Mouse (Mus musculus) brain, adult 2 months (tissue): ENCODE results near the gene Pde4d.

Experiments used
- DNase-seq: peaks from one replicate; pipeline ENCODE4 v3.0.0; 2011; ENCODE audit warnings: low read depth, low spot score

The Pde4d gene

DNA sequence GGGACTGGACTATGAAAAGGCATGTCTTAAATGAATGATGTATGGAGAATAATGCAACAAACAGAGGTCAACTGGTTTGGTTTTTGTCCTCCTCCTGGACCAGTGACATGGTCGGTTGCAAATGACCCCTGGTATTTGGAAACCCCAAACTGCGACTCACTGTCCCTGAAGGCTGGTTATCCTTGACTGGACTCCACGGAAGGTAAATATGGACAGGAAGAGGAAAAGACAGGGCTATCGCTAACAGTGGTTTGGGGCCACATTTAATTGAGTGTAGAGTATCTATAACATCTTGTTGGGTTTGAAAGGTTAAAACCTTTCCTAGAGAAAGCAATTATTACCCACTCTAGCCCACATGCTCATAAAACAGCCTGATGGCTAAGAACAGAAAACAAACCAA lies 1364.2 kb downstream of the Pde4d start:
- no peak for DNase-seq

DNA sequence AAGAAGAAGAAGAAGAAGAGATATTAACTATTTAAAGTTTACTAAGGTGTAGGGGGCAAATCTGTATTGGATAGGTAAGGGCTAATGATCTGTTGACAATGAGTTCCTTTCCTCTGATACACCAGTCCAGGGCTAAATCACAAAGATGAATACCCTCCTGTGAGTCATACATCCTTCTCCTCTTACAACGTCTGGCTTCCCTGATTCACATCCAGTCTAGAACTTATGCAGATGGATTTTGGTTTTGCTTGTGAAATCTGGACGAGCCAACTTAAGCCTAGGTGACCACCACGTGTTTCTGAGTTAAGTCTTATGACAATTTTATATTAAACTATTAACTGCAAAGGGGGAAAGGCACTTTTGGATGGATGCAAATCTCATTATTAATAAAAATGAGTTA lies 1369.3 kb downstream of the Pde4d start:
- no peak for DNase-seq

DNA sequence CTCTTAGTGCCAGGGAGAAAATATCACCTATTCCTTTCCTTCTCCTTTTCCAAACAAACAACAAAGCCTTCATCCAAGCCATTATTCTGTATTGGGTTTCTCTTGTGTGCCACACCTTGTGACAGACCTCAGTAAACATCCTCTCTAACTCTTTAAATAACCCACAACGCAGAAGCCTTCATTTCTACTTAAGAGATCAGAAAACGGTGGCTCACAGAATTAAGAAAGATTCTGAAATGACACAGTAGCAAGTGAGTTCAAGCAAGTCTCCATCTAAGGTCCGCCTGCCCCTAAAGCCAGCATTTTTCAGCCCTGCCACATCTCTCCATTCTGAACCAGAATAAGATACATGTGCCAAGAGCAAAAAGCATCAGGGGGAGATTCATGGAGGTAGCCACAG lies 1370.4 kb downstream of the Pde4d start:
- DNase-seq: no peak

DNA sequence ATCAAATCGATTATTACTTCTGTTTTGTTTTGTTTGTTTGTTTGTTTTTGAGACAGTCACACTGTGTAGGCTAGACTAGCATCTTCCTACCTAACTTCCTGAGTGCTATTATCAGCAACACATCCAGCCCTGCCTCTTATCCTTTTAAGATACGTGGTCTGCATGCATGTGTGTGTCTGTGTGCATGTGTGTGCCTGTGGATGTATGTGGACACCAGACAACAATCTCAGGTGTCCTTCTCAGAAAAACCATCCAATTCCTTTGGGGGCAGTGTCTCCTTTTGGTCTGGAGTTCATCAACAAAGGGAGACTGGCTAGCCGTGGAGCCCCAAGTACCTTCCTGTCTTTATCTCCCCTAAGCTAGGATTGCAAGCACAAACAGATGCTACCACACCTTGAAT lies 1371.1 kb downstream of the Pde4d start:
- DNase-seq: no peak

DNA sequence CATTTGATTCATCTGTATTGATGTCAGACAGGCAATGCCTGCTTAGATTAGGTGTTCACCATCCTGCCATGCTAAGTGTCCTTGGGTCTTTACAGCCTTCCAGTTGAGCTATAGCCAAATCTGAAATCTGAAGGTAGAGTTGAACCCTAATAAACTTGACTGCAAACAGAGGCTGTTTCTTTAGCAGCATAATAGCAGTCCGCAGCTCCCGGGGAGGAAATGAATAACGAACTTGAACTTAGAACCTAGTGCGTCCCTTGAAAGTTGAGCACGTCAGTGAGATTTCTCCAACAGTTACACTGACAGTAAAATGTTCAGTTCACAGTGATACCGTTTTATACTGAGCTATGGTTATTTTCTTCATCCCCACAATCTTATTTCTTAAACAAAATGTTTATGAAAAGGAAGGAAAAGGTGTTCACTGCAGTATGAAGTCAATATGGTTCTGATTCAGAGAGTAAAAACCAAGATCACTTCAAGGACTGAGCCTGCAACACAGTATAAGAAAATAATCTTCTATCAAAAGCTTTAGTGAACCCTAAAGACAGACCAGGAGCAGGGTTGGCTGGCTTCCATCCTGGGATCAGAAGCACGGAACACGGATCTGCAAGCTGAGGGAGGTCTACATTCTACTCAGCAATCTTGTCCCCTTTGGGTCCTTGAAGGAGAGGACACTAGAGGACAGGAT lies 1372.1 kb downstream of the Pde4d start:
- peak; percentile 18 for DNase-seq

DNA sequence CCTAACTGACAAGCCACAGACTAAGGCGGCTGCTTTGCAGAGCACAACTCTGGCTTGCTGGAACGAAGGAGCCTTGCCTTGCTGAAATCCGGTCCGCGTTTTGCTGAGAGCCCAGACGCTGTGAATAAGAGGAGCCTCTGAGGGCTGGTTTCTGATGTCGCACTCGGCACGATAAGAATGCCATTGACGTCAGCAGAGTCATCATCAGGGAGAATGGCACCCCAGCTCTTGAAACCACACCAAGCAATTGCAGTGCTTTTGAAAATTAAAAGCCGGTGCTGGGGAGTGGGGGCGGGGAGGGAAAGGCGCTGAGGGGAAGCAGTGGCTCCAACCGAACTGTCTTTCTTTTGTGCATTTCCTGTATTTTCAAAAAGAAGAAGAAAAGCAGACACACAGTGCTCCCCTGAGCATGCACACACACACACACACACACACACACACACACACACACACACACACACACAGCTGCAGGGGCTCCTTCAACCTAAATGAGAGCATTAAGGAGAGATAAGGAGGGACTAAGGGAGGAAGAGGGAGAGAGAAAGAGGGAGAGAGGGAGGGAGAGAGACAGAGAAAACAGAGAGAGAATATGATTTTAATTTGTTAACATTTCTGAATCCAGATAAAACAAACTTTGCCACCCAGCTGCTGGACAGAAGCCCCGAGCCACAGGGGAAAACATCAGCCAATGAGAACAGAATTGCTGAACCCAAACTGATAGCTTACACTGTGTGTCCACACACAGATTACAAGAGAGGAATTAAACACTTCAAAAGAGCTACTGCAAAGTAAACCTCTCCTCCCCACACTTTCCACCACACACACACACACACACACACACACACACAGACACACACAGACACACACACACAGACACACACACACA lies 1372.9 kb downstream of the Pde4d start:
- DNase-seq: peak; percentile 99

DNA sequence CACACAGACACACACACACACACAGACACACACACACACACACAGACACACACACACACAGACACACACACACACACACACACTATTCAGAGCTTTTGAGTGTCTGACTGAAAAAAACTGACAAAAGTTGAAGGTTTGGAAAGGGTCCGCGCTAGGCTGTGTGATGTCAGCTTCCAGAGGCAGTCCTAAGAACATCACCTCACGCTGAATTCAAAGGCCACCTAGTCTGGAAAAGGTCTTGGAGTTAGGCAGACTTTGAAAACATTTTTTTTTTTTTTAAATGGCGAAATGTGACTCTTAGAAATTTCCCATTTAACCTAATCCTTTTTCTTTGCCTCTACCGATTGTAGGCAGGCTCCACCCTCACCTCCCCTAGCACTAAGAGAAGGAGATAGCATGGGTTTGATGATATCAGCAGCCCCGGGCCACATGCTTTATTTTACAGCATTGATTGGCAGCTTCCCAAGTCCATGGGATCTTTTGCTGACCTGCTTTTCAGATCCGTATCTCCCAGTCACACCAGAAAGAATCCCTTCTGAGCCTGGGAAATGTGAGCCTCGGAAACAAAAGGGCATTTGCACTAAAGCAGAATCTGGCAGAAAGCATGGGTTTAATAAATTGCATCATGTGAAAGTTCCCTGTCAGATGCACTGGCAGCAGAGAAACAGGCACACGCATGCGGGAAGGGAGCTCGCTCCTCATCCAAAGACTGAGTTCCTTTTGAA lies 1373.7 kb downstream of the Pde4d start:
- DNase-seq: peak; percentile 78

DNA sequence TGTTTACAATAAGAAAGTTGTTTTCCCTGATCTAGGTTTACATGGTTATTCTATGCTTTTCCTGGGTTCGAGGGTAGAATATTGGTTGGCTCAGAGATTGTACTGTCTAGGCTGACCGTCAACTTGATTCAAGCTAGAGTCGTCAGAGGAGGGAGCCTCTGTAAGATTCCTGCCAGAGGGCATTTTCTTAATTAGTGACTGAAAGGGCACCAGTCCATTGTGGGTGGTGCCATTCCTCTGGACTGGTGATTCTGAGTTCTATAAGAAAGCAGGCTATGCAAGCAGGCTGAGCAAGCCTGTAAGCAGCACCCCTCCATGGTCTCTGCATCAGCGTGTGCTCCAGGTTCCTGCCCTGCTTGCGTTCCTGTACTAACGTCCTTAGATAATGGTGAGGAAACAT lies 1376.1 kb downstream of the Pde4d start:
- DNase-seq: no peak

DNA sequence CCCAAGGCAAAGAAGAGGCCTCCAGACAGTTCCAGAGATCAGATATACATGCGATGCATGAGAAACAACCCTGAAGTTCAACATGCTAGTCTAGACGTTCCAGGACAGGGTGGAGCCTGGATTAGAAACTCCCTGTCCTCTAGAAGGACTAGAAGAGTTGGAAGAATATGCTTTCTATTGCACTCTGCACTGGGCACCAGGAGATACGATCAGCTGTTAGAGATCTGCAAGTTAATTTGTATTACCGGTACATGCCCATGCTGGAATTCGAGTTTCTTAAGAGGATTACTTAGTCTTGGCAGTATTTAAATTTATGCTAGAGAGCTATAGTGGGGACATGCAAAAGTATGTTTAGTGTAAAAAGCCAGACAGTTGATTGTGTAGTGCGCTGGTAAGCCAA lies 1377.6 kb downstream of the Pde4d start:
- no peak for DNase-seq

DNA sequence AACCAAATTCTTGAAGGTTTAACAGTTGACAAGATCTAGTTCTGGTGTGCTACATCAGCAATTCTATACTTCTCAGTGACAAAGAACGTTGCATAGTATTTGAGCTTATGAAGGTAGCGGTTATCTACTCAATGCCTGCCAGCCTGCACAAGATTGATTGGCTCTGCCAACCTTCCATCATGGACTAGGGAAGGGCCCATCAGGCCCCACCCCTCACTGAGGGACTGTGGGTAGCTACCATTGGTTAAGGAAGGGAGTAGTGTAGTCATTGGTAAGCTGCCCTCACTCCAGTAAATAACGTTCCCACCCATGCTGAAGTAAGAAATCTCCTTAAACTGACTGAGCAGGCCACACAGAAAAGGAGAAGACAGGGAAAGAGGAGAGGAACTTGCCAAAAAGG lies 1378.2 kb downstream of the Pde4d start:
- no peak for DNase-seq

DNA sequence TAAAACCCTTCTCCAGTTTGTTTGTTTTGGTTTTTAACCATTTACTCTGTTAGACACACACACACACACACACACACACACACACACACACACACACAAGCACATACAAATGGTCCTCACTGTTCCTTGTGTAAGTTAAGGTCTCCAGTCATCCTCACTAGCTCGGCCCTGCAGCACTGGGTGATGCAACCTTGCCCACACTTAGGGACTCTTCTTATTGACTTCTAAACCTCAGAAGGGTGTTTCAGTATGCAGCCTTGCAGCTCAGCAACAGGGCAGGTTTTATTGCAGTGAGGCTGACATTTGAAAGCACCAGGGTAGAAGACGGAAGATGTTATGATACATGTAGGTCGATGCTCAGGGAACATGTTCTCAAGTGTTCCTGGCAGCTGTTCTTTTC lies 1379.7 kb downstream of the Pde4d start:
- no peak for DNase-seq

DNA sequence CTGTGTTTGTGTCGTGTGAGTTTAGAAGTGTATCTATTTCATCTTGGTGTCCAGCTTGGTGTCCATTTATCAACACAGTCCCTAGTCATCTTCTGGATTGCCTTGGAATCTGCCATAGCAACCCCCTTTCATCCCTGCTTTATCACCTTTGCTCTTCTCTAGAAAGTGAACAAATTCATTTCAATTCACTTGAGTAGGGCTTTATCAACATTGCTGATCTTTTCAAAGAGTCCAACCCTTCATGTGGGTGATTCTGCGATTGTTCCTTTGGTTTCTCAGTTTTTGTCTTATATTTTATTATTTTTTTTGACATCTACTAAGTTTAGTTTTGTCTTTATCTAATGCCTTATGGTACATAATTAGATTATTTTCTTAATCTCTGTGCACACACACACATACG lies 1385.2 kb downstream of the Pde4d start:
- no peak for DNase-seq

DNA sequence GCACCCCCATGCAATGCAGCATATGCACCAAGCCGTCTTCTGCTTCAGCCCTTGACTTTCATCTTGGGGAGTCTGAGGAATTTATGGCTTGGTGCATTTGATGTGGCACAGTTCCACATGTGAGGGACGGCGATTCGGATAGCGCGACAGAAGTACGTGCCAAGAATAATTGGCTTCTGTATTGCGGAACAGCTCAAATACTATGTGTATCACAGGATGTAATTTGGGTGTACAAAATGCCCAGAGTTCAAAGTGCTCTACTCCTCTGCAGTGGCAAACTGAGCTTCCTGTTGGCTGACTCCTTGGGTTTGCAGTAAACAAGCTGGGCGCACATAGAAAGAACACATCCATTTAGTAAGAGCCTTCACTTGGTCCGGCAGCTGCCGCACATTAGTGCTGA lies 1387.7 kb downstream of the Pde4d start:
- peak; percentile 29 for DNase-seq

DNA sequence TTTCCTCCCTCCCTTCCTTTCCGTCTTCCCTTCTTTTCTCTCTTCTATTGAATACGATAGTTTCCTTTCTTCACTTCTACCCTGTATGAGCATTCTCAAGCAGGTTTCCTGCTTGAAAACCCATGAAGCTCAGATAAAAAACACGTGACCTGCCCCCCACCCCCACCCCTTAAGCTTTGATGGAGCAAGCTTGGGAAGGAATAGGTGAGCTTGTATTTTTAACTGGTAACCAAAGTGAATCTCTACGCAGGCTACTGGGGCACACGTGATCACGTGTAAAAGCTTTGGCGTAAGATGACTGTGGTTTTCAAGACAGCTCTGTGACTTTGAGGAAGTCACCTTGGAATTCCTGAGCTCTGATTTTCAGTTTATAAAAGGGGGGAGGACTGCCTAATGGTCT lies 1388.2 kb downstream of the Pde4d start:
- DNase-seq: no peak

DNA sequence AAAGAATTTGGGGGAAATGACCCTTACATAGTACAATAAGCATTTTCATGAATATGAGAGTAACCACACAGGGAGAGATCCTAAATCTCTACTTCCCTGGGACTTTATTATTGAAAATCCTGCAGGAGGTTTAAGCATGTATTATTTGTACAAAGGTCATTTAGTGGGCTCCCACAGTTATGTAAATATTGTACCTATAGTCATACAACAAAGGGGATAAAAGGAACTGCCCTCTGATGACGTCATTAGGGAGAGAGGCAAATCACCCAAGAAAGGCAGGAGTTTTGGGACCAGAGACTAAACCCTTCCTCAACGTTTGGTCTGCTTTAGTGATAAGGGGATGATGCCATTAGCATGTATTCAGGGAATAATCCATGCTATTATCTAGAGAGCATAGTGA lies 1390.5 kb downstream of the Pde4d start:
- no peak for DNase-seq

DNA sequence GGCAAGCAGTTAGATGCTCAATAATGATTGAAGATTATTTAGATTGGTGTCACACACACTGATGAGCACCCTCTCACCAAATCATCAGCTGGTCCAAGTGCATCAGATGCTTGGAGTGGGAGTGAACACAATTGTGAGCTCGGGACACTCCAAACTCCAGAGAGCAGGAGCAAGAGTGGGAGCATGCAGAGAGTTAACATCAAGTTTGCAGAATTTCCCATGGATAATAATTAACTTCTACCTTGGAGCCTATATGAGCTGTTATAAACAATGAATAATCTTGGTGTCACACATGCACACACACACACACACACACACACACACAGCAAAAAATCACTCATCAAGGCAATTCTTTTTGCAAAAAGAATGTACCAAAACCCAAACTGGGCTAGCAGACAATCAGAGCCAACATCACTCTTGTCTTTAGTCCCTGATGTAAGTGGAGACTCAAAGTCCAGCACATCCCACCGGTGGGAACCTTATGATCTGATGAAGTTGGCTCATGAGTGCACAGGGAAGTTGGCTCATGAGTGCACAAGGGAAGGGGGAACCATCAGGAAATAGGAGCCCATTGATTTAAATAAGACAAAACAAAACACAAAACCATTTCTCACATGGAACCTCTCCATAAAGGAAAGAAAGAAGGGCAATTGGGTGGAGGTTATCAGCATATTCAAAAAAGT lies 1391.5 kb downstream of the Pde4d start:
- DNase-seq: no peak

DNA sequence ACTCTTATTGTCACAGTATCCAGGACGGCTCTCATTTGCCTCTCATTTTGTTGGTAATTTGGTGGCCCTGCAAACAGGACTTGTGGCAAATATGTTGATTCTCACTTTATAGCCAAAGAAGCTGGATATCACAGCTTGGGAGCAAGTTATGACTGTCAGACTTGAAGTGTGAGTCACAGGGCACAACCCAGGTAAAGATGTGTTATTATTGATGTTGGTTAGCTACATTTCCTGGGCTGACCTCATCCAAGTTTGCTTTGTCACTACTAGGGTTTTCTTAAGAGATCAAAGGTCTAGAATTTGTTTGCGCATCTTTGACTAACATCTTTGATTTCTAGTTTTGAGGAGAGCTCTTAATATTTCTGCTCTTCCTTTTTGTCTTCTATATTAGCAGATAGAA lies 1393.2 kb downstream of the Pde4d start:
- DNase-seq: no peak

DNA sequence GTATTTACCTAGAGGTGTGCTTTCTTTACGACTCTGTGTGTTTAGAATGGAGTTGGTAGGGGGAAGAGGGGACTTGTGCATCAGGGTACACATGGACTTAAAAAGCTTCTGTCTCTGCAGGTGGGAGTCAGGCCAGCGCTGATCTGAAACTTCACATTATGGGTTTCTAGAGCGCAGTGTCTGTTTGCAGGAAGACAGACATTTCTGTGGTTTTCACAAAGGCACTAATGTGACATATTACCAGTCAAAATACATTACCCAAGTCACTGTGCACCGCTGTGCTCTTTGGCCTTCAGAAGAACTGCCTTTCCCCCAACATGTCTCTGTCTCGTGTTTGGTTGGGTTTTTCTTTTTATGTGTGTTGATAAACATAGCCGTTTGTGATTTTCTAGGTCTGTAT lies 1395.1 kb downstream of the Pde4d start:
- no peak for DNase-seq

DNA sequence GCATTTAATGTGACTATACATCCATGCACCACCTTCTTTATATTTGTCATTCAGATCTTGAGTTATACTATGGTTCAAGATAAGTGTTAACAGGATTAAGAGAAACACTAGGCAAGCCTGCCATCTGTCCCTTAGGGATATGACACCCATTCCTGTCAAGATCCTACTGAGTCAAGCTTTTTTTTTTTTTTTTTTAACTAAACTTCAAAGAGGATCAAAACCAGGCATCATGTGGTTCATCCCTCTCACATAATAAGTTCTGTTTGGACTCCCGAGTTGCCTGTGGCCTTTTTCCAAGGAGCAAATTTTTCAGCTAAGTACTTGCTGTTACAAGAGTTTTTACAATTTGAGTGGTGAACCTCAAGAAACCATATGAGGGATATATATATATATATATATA lies 1414.1 kb downstream of the Pde4d start:
- DNase-seq: no peak

DNA sequence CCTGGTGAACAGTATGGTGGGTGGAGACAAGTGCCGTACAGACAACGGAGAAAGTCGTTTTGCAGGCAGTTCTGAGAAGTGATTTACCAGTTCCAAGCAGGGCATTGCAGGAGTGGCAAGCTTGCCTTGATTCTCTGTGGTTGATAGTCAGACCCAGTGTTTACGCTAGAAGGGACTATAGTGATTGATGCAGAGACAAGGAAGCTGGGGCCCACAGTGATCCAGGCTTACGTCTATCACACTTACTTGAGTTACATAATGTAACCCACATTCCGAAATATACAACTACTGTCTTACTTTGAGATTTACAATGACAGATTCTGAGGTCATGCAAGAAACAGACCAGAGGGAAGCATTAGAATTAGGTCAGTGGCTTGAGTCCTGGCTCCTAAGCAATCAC lies 1414.6 kb downstream of the Pde4d start:
- no peak for DNase-seq

DNA sequence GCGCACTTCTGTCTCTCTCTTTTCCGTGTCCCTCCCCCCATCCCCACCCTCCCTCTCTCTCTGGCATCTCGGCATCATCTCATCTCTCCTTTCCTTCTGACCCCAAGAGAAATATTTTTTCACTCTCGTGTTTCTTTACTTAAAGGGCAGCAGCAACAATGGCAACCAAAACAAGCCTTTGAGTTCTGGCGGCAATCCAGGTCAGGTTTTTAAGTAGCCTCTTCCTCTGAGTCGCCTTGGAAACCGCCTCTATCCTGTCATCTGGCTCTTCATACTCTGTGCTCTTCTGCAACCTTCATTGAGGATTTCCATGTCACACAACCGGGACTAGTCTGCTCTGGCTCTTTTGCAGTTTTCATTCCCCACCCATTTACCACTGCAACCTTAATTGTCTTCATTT lies 1430.6 kb downstream of the Pde4d start:
- DNase-seq: peak; percentile 60
